In genomic region chr10:77416666-77417239, GRCm38 (mm10) we compare ENCODE assay signal across 8 mouse cellular contexts. TPM values are rescaled to one million over a fixed set of nuclear protein-coding genes. Genes with fewer than 3 reads are reported as not detected.
DNase-seq lines count a peak whose midpoint lies in the region; ATAC-seq and TF ChIP-seq lines count a peak whose summit lies in the region.

No protein-coding gene starts in this region.

- peak; percentile 38 for DNase-seq in forebrain, embryonic 10.5 days (ENCODE audit: extremely low spot score, low spot score)
- DNase-seq in kidney, postnatal 36 days = peak; percentile 35 to 43
- DNase-seq in adrenal gland, postnatal 14 days = no peak
- no peak for DNase-seq in thymus, adult 18-20 months
- no peak for DNase-seq in spleen, postnatal 14 days (ENCODE audit: low spot score in 2 of 2)

- H3K4me3 ChIP-seq in megakaryocyte, embryonic 14.5 days (replicated peaks) = peak overlapping the region; percentile 95
- H3K4me3 ChIP-seq in forebrain, embryonic 10.5 days = peak overlapping the region; percentile 84
- H3K4me3 ChIP-seq in olfactory bulb, adult 2 months (ENCODE audit: insufficient read depth, low read depth, low read length) = peak overlapping the region; percentile 96

- H3K9me3 ChIP-seq in megakaryocyte, embryonic 14.5 days = 0 out of 2 replicates have a peak, but pooled peaks cover 2% of the 10 kb centered on the region
- H3K9me3 ChIP-seq in forebrain, embryonic 10.5 days = peaks cover 3% of the 10 kb centered on the region; the same call in 1 of the 2 replicates

- H3K4me1 ChIP-seq in megakaryocyte, embryonic 14.5 days = peaks cover 64% of the 10 kb centered on the region
- H3K4me1 ChIP-seq in forebrain, embryonic 10.5 days = peaks cover 34% of the 10 kb centered on the region
- peaks cover 20% of the 10 kb centered on the region for H3K4me1 ChIP-seq in olfactory bulb, adult 2 months (ENCODE audit: control insufficient read depth, insufficient read depth, low read length)

- TF ChIP-seq CTCF in olfactory bulb, adult 2 months (IDR thresholded peaks at IDR 0.05; ENCODE audit: insufficient read depth, low read depth, low read length) = no peak

- WGBS in forebrain, embryonic 10.5 days = 5% methylated on average over 24 of the region's 24 CpGs
- WGBS in olfactory bulb, adult 2 months = 3% methylated on average over 24 of the region's 24 CpGs

- no peaks in the 10 kb centered on the region for H3K36me3 ChIP-seq in megakaryocyte, embryonic 14.5 days (replicated peaks; ENCODE audit: low read length)
- no peaks in the 10 kb centered on the region for H3K36me3 ChIP-seq in forebrain, embryonic 10.5 days (replicated peaks)

- ATAC-seq in megakaryocyte, adult 5-6 weeks (ENCODE audit: poor library complexity, severe bottlenecking) = no peak

- peak overlapping the region; percentile 86; the same call in 1 of the 2 replicates for H3K27ac ChIP-seq in forebrain, embryonic 10.5 days
- peak overlapping the region; percentile 7; the same call in 1 of the 2 replicates for H3K27ac ChIP-seq in olfactory bulb, adult 2 months (ENCODE audit: insufficient read depth, low read depth, low read length)

- no peak for TF ChIP-seq POLR2A in olfactory bulb, adult 2 months (IDR thresholded peaks at IDR 0.05; ENCODE audit: insufficient read depth, low read depth, low read length)

- peaks cover 25% of the 10 kb centered on the region for H3K27me3 ChIP-seq in megakaryocyte, embryonic 14.5 days (replicated peaks)
- peaks cover 32% of the 10 kb centered on the region for H3K27me3 ChIP-seq in forebrain, embryonic 10.5 days (ENCODE audit: poor library complexity, severe bottlenecking)

RNA-seq across cellular contexts. Expression of gene Adarb1, which starts 1.3 kb away (rescaled TPM):
- polyA plus RNA-seq in megakaryocyte, embryonic 14.5 days (2012; ENCODE audit: insufficient read depth, low replicate concordance) = 0.65 and 1.6 TPM in 2 replicates
- total RNA-seq in megakaryocyte, adult 5-6 weeks (2015) = 0.02 and 0.05 TPM in 2 replicates
- 0.20 and 0.37 TPM in 2 replicates for total RNA-seq in megakaryocyte, adult 5-6 weeks (2017)
- 6.3 and 7.1 TPM in 2 replicates for polyA plus RNA-seq in forebrain, embryonic 10.5 days (2016; fragmentation: Nextera tagmentation; extraction: Ambion mirVana)
- 127 TPM in 1 of 2 replicates, not detected in the other for polyA plus RNA-seq in olfactory bulb, adult 2 months (2012; ENCODE audit: insufficient read depth, insufficient read length, low replicate concordance, missing spikeins)
- total RNA-seq in adrenal gland, postnatal 14 days (2021) = 21.9 and 28.4 TPM in 2 replicates

Comparison
In these comparisons a context has a peak if more than half of its experiments do, and no peak if none do; other contexts are left out.
1. DNase-seq: peak in forebrain, embryonic 10.5 days (single experiment) and kidney, postnatal 36 days (2 of 2); none in adrenal gland, postnatal 14 days (single experiment), thymus, adult 18-20 months (0 of 2) and spleen, postnatal 14 days (0 of 2).
2. Peak in every context shown above with its lines, with median percentiles within 50 percentile points of each other: H3K4me3 ChIP-seq.